Mouse (Mus musculus) spleen, adult 2 months (tissue): ENCODE results near the gene Pdss2.

Source experiments
- CTCF ChIP-seq: fragments of 200-500 bp; IDR thresholded peaks from 2 replicates; pipeline ENCODE4 v1.5.1; 2011; ENCODE audit warnings: mild to moderate bottlenecking, inconsistent platforms; ENCODE audit not compliant: insufficient read depth, insufficient read length, insufficient replicate concordance; ENCODE audit errors: extremely low read depth
- POLR2A ChIP-seq: fragments of 200-500 bp; IDR thresholded peaks from 2 replicates; pipeline ENCODE4 v1.6.1; 2011; ENCODE audit warnings: low read depth, low read length, inconsistent platforms

DNA sequence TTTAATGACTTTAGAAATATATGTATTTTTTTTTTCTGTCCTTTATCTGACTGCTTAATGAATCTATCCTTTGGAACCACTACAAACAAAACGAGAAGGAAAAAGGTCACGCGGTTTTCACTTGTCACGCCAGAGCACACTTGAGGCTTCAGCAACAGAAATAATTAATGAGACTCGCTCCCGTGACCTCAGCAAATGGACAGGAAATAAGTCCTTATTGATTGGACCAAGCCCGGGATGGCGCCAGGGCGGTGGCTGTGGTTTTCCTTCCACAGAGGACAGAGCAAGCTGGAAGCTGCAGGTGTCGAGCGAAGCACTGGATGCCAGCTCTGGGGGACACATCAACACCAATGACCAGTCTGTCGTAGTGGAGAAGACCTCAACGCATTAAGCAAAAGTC, 218.8 kb downstream of the Pdss2 start:
- TF ChIP-seq CTCF (no peak), POLR2A (no peak)
